8 mouse cellular contexts compared by ENCODE assay signal in genomic region chr6:142757334-142757965, GRCm38 (mm10). TPM values are rescaled to one million over a fixed set of nuclear protein-coding genes. Genes with fewer than 3 reads are reported as not detected.
DNase-seq lines count a peak whose midpoint lies in the region; ATAC-seq and TF ChIP-seq lines count a peak whose summit lies in the region.

No protein-coding gene starts in this region.

- WGBS in forebrain, embryonic 16.5 days, result 42% methylated on average over 10 of the region's 10 CpGs
- WGBS in liver, adult 2 months, result 28% methylated on average over 10 of the region's 10 CpGs

- peaks cover 24% of the 10 kb centered on the region for H3K79me2 ChIP-seq in liver, adult 2 months (ENCODE audit: control insufficient read depth, insufficient read depth, low read length)

- peak overlapping the region; percentile 94 for H3K4me3 ChIP-seq in gastrocnemius, adult 2 months
- H3K4me3 ChIP-seq in forebrain, embryonic 16.5 days (replicated peaks; ENCODE audit: low read length), result peak overlapping the region; percentile 89
- peak overlapping the region; percentile 95 for H3K4me3 ChIP-seq in liver, adult 2 months (ENCODE audit: insufficient read depth, low read depth, low read length)

- H3K9ac ChIP-seq in forebrain, embryonic 16.5 days (replicated peaks; ENCODE audit: low read depth, low read length), result peak overlapping the region; percentile 94
- peak overlapping the region; percentile 85 for H3K9ac ChIP-seq in liver, adult 2 months (ENCODE audit: low read depth, low read length)

- peak overlapping the region; percentile 66 for H3K4me2 ChIP-seq in forebrain, embryonic 16.5 days (ENCODE audit: low read length)

- H3K27me3 ChIP-seq in forebrain, embryonic 16.5 days (replicated peaks; ENCODE audit: control insufficient read depth, insufficient read depth, low read length), result peaks cover 5% of the 10 kb centered on the region; the same call in 1 of the 2 replicates
- no peaks in the 10 kb centered on the region for H3K27me3 ChIP-seq in liver, adult 2 months (ENCODE audit: control insufficient read depth, insufficient read depth, low read length)

- TF ChIP-seq POLR2A in liver, adult 2 months (IDR thresholded peaks at IDR 0.05; ENCODE audit: extremely low read depth, insufficient read depth, low read length), result no peak

- no peak for ATAC-seq in forebrain, embryonic 16.5 days
- 0 out of 2 replicates have a peak, but pooled peaks have one; percentile 21 for ATAC-seq in neutrophil, adult 5-6 weeks (ENCODE audit: extremely low read depth, insufficient number of reproducible peaks, low FRiP score, poor library complexity, severe bottlenecking)

- intact Hi-C loops in gastrocnemius, adult 2 months (cut with DNase I), result loop anchor here (5.0 kb wide), 1 partner anchor 370 kb away; the partner anchor contains the start of genes Golt1b and Recql
- intact Hi-C loops in gastrocnemius, postnatal 36 days (cut with DNase I), result loop anchor here (10.0 kb wide), 1 partner anchor 393 kb away; no protein-coding TSS in a partner anchor

- H3K27ac ChIP-seq in gastrocnemius, adult 2 months, result peak overlapping the region; percentile 87
- peak overlapping the region; percentile 79 for H3K27ac ChIP-seq in forebrain, embryonic 16.5 days (ENCODE audit: low read length)
- H3K27ac ChIP-seq in liver, adult 2 months (replicated peaks; ENCODE audit: insufficient read depth, low read depth, low read length), result peak overlapping the region; percentile 80

- TF ChIP-seq CTCF in gastrocnemius, adult 2 months (IDR thresholded peaks at IDR 0.05), result no peak
- no peak for TF ChIP-seq CTCF in liver, adult 2 months (IDR thresholded peaks at IDR 0.05; ENCODE audit: low read depth, low read length)

- 0 out of 2 replicates have a peak, but pooled peaks cover 3% of the 10 kb centered on the region for H3K36me3 ChIP-seq in forebrain, embryonic 16.5 days (ENCODE audit: control insufficient read depth, insufficient read depth)
- H3K36me3 ChIP-seq in liver, adult 2 months (ENCODE audit: control insufficient read depth, insufficient read depth, low read length), result peaks cover 15% of the 10 kb centered on the region

- peaks cover 14% of the 10 kb centered on the region for H3K4me1 ChIP-seq in forebrain, embryonic 16.5 days (replicated peaks; ENCODE audit: control insufficient read depth, insufficient read depth, low read length)
- H3K4me1 ChIP-seq in liver, adult 2 months (ENCODE audit: control insufficient read depth, insufficient read depth, low read length), result peaks cover 10% of the 10 kb centered on the region

- no peaks in the 10 kb centered on the region for H3K9me3 ChIP-seq in forebrain, embryonic 16.5 days (ENCODE audit: control insufficient read depth, low read length)

- no peak for DNase-seq in gastrocnemius, adult 2 months
- no peak for DNase-seq in gastrocnemius, postnatal 36 days
- DNase-seq in MN1 (ENCODE audit: low spot score), result peak; percentile 9
- peak; percentile 68 for DNase-seq in liver, adult 2 months (ENCODE audit: extremely low read depth, low read depth, low spot score)
- DNase-seq in ovary, adult 18-20 months (ENCODE audit: low spot score), result no peak
- no peak for DNase-seq in left cerebral cortex, adult 8-10 months (ENCODE audit: low spot score in 2 of 2)

RNA-seq across cellular contexts. Expression of gene Cmas, which starts 1.0 kb away (rescaled TPM):
- total RNA-seq in gastrocnemius, adult 2 months (2021), result 10 to 100 TPM; 27.5 to 31.6 TPM
- 10 to 100 TPM; 26.9 to 27.2 TPM for total RNA-seq in gastrocnemius, postnatal 36 days (2021)
- polyA plus RNA-seq in forebrain, embryonic 16.5 days (2015; fragmentation: Nextera tagmentation; extraction: Ambion mirVana), result 139 and 150 TPM in 2 replicates
- 36.8 and 40.1 TPM in 2 replicates for total RNA-seq in liver, adult 2 months (2014; rRNA removed)
- polyA plus RNA-seq in liver, adult 2 months (2012; rRNA removed), result 14.1 and 17.7 TPM in 2 replicates
- total RNA-seq in neutrophil, adult 5-6 weeks (2017), result 38.9 and 42.4 TPM in 2 replicates
- 100 to 1,000 TPM; 104 to 115 (median 109) TPM for total RNA-seq in left cerebral cortex, adult 8-10 months (2022)

RNA-seq across cellular contexts. Expression of gene Sult6b2, which starts 46.9 kb away (rescaled TPM):
- not detected for total RNA-seq in gastrocnemius, adult 2 months (2021)
- not detected for total RNA-seq in gastrocnemius, postnatal 36 days (2021)
- 0.11 and 0.28 TPM in 2 replicates for polyA plus RNA-seq in forebrain, embryonic 16.5 days (2015; fragmentation: Nextera tagmentation; extraction: Ambion mirVana)
- total RNA-seq in liver, adult 2 months (2014; rRNA removed), result not detected in 2 replicates
- polyA plus RNA-seq in liver, adult 2 months (2012; rRNA removed), result not detected in 2 replicates
- total RNA-seq in neutrophil, adult 5-6 weeks (2017), result not detected in 2 replicates
- under 1 TPM in 3 of 4 experiments, not detected in 1; 0.16 to 0.30 (median 0.25) TPM for total RNA-seq in left cerebral cortex, adult 8-10 months (2022)

RNA-seq across cellular contexts. Expression of gene Abcc9, which starts 55.3 kb away (rescaled TPM):
- total RNA-seq in gastrocnemius, adult 2 months (2021), result 100 to 1,000 TPM; 123 to 135 TPM
- 100 to 1,000 TPM; 124 to 126 TPM for total RNA-seq in gastrocnemius, postnatal 36 days (2021)
- 2.7 and 3.2 TPM in 2 replicates for polyA plus RNA-seq in forebrain, embryonic 16.5 days (2015; fragmentation: Nextera tagmentation; extraction: Ambion mirVana)
- total RNA-seq in liver, adult 2 months (2014; rRNA removed), result 12.3 and 17.3 TPM in 2 replicates
- 2.3 and 3.3 TPM in 2 replicates for polyA plus RNA-seq in liver, adult 2 months (2012; rRNA removed)
- not detected in 2 replicates for total RNA-seq in neutrophil, adult 5-6 weeks (2017)
- total RNA-seq in left cerebral cortex, adult 8-10 months (2022), result 1 to 10 TPM; 4.3 to 4.7 (median 4.4) TPM

Comparison
In these comparisons a context has a peak if more than half of its experiments do, and no peak if none do; other contexts are left out.
1. DNase-seq: peak in MN1 (single experiment) and liver, adult 2 months (single experiment); none in gastrocnemius, adult 2 months (single experiment), gastrocnemius, postnatal 36 days (0 of 2), ovary, adult 18-20 months (single experiment) and left cerebral cortex, adult 8-10 months (0 of 2).
2. Peak in every context shown above with its lines, with median percentiles within 50 percentile points of each other: H3K27ac ChIP-seq and H3K4me3 ChIP-seq.